Mouse (Mus musculus) cerebellum, postnatal 4 days (tissue): ENCODE results near the gene Impdh2.

ENCODE experiments used
- DNase-seq, 2 experiments: peaks; one replicate each; pipeline ENCODE4 v3.0.0; 2022; ENCODE audit warnings: low spot score in 2 of 2, mixed read lengths in 1 of 2

Impdh2 gene

DNA sequence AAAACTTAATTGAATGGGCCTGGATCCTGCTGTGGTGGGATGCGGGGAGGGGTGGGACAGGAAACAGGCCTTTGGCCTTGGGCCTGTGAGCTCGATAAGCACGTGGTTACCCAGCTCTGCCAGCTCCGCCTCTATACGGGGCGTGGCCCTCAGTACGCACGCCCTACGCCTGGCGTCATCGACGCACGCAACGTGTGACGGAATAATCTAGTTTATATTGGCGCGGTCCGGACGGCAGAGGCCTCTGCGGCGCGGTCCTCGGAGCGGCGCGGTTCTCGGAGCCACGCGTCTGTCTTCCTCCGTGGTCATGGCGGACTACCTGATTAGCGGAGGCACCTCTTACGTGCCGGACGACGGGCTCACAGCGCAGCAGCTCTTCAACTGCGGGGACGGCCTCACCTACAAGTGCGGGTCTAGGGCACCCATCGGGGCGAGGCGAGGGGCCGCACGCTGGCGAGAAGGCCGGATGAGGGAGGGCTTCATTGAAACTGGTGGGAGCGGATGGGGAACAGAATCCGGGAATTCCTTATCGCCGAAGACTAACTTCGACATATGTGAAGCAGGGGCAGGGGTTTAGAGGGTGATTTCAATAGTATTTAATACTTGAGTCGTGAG, at the start of gene Impdh2:
TSS of gene Impdh2 (plus strand) at position 60 of the 615 bp plus-strand sequence.
- DNase-seq = peak; percentile 81 to 93

DNA sequence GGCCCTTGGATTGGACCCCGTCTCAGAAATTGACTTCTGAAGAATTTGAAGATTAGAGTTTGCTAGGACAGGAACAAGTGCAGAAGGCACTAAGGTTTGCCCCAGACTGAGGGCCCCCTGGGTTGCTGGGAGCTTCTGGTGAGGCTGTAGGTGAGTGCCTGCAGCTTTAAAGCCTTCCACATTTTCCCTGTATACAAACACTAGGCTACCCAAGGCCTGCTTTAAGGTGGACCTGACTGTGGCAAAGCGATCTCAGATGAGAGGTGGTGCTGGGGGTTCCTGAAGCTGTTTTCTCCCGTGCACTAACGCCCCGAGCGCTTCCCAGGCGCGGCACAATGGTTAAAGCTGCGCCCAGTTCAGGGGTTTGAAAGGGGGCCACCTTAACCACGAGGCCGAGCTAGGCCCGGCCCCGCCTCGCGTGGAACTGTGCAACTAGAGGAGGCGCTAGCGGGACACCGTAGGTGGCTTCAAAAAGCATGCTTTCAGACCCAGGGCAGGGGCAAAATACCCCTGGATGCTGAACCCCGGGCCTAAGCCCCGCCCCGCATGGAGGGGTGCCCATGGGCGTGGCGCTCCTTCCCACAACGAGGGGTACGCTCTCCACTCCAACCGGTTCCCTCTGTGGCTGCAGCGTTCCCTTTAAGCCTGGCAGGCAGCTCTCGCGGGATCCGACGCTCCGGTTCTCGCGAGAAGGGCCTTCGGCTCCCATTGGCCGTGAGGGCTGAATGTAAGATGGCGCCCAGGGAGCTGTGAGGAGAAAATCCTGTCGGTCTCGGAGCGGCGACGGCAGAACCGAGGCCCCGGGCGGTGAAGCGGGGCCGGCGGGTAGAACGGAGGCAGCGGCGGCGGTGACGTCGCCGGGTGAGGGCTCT, 43.5 kb upstream of the Impdh2 start, which contains the start of gene Qrich1:
TSS of gene Qrich1 (plus strand) at position 427 of the 872 bp plus-strand sequence.
- peak; percentile 84 to 94 for DNase-seq

DNA sequence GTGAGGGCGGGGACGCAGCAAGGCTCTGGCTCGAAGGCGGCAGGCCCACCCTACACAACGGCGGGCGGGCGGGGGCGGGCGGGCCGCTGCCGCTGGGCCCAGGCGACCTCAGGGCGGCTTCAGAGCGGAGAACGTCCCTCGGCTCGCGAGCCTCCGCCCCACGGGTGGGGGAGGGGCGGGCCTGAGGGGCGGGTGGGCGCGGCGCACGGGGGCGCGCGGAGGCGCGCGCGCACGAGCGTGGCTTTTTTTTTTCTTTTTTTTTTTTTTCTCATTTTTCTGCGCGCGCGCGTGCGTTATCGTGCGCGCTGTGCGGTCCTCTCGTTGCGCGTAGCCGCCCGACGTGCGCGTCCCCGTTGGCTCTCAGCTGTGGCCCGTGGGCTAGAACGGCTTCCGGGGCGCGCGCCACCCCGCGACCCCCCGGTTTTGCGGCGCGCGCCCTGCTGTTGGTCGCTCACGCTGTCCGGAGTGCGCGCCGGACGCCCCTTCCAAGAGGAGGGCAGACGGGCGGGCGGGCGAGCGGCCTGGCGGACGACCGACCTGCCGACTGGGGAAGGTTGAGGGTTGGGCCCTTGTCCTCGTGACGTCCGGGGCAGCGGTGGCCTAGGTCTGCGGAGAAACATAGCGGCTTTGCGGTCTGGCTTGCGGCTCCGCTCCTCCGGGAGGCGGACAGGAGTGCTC, 42.7 kb upstream of the Impdh2 start:
- DNase-seq = peak; percentile 62 to 90

DNA sequence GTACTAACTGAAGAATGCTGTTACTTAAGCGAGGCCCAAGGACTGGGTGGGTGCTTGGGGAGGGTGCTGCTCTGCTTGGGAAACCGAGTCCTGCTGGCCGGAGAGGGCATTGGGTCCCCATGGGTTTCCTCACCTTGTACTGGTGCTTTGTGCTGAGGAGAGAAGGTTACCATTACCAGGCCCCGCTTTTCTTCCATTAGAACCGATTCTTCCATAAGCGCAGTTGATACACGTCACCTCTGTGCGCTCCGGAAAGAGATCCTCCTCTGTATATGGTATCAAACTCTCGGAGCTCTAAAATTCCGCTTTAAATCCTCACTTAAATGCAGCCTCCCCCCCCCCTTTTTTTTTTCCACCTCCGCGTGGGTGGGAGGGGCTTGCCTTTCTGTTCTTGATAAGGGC, 42.2 kb upstream of the Impdh2 start:
- no peak for DNase-seq

DNA sequence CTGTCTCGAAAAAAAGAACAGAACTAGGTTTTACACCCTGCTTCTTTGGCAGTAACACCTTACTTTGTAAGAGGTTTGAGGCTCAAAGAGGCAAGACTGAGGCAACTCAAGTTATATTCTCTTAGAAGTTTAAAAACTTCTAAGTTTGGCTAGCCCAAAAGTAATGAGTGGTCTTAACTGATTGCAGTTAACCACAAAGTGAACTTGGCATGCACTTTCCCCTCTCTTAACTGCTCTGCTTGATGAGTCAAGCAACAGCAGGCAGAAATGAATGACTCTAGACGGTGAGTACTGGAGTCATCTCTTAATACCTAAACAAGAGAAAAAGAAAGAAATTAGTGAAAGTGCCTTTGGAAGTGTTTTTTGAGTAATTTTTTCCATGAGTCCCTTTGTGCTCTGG, 38.5 kb upstream of the Impdh2 start:
- DNase-seq = no peak

DNA sequence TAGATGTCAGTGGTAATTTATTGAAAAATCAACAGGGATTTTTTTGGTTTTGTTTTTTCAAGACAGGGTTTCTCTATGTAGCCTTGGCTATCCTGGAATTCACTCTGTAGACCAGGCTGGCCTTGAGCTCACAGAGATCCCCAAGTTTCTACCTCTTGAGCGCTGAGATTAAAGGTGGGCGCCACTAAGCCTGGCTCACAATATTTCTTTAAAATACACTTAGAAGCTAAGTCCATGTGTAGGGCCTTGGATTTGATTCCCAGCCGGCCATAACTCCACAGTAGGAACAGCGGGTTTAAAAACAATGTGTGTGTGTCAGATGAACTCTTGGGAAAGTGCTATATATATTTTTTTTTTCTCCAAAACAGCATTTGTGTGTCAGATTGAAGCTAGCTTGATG, 36.7 kb upstream of the Impdh2 start:
- no peak for DNase-seq

DNA sequence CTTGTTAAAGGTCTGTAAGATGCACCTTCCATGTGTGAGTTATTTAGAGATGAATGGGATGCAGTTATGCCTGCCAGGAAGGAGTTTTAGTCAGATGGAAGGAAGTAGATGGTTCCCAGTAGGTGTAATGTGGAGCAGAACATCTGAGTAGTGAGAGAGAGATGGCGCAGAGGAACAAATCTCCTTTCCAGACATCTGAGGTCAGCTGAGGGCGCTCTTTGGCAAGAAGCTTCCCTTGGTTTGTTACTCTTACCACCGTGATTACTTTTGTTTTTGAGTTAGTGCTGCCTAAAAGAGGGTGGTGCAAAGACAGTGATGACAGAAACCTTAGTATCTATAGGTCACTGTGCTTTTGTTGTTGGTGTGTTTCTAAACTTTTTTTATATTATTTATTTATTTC, 34.7 kb upstream of the Impdh2 start:
- no peak for DNase-seq

DNA sequence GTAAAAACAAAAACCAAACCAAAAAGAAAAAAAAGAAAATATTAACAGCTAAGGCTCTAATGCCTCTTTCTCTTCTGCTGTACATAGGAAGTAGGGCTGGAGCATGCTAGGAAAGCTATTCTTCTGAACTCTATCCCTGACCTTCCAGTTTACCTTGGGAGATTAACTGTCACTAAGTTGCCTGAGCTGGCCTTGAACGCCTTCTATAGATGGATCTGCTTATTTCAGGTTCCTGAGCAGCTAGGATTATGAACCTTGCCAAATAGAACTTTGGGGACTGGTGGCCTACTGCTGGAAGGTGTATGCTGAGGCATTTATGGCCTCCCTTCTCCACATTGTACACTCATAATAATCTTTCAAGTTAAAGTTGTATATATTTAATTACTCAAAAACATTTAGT, 29.1 kb upstream of the Impdh2 start:
- no peak for DNase-seq

DNA sequence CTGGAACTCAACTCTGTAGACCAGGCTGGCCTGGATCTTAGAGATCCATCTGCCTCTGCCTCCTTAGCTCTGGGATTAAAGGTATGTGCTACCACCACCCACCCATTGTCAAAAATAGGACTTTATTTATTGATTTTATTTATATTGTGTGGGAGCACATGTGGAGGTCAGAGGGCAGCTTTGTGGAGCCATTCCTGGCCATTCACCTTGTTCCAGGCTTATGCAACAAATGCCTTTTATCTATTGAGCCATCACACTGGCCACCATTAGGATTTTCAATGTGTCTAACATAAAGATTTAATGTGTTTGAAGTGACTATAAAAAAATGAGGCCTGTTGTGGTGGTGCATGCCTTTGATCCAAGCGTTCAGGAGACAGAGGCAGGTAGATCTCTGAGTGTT, 28.6 kb upstream of the Impdh2 start:
- no peak for DNase-seq

DNA sequence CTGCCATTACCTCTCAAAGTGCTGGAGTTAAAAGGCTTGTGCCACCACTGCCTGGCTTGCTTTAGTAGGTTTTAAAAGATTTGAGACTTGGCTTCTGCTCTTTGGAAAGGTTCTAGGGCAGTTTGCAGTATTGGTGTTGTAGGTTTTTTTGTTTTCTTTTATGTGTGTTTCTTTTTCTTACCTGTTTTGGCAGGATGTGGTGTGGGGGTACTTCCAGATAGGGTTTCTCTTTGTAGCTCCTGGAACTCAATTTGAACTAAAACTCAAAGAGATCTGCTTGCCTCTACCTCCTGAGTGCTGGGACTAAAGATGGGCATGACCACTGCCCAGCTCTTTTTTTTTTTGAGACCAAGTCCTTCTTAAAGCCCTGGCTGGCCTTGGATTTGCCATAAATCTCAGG, 19.2 kb upstream of the Impdh2 start:
- no peak for DNase-seq

DNA sequence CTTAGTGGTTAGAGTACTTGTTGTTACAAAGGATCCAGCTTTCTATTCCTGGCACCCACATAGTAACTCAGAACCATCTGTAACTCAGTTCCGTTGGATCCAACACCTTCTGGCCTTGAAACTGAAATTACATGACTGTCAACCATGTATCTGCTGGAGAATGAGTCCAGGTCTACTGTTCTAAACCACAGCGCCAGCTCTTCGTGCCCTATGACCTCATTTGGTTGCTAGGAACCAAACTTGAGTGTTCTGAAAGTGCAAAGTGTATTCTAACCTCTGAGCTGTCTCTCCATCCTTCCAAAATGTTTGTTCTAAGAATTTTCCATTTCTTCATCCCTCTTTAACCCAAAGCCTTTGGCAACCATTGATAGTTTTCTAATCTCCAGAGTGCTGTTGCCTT, 14.1 kb upstream of the Impdh2 start:
- DNase-seq = no peak

DNA sequence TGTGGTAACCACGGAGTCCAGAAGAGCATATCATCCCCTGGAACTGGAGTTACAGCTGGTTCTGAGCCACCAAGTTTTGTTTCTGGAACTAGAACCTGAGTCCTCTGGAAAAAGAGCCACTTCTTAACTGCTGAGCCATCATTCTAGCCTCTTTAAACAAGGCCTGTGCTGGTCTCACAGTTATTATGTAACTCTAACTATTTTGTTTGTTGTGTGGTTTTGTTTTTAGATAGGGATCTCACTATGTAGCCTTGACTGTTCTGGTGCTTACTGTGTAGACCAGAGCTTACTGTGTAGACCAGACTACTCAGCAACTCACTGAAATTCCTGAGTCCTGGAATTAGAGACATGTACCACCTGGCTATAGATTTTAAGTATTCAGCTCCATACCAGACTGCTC, 13.2 kb upstream of the Impdh2 start:
- DNase-seq = no peak

DNA sequence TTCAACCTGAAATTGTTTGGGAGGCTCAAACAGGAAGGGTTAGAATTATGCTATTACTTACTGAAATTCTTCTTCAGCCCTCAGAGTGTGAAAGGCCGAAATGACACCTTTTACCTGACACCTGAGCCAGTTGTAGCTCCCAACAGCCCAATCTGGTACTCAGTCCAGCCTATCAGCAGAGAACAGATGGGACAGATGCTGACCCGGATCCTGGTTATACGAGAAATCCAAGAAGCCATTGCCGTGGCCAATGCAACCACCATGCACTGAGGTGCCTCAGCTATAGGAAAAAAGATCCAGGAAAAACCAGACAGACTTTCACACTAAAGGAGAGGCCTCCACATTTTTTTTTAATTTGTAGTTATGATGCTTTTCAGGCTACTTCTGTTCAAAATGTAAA, 917 bp upstream of the Impdh2 start:
- DNase-seq = no peak

DNA sequence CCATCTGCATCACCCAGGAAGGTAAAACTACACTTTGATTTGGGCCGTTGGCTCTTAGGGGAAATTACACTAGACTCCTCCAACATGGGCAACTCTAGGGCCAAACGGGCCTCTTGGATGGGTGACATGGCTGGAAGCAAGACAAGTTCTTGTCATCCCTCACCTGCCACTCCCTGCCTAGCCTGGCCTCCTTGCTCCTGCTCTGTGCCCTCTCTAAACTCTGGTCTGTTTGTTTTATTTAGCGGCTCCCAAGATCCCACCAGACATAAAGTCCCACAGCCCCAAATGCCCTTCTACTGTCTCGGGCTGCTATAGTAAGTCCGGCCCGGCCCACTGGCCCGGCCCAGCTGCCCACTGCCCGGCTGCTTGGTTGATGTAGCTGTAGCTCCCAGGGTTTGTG, 3.6 kb downstream of the Impdh2 start:
- no peak for DNase-seq

DNA sequence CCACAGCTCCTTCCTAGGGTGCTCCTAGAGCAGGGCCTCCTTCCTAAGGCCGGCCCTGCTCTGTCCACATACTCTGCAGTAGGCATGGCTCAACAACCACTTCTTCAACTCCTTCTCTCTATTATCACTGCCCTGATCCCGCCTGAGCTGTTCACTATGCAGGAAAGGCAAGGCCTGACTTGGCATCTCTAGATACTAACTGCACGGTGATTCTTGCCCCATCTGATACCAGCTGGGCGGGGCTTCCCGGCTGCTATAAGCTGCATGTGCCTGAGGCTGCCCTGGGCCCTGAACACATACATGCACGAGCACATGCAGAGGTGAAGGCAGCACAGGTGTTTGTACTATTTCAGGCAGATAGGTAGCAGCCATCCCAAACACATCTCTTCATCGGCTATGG, 4.0 kb downstream of the Impdh2 start:
- DNase-seq = no peak

DNA sequence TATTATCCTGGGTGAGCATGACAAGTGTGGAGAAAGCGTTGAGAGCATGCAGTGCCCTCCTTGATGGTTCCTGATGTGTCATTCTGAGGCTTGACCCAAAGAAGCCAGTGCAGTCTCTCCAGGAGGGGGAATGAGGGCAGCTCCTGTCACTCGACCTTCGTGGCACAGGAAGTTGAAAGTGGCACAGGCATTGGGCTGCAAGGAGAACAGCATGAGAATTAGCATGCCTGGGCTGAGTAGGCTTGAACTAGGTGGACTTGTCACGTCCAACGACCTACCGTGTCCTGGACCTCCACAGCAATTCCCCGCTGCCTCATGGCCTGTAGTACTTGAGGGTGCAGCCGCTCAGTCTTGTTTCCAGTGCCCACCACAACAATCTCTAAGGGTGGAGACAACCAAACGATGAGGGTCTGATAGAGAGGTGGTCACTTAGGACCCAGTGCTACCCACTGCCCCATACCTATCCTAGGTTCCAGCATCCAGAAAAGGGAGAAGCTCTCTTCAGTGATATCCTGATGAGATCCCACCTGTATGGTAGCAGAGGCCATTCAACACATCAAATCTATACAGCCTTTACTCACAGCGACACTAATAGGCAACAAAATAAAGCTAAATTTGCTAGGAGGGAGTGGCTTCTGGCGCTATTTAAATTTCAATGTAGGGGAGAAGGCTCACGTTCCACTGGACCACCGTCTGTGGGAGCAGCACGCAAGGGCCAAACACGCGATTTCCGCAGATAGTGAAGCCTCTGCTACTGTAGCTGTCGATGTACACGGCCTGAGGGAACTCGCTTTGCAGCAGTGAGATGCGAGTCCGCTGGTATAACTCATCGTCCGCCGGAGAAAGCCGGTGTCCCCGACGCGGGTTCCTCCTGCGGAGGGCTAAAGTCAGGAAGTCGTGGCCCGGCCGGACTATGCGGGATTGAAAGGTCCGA, 6.1 kb downstream of the Impdh2 start:
- DNase-seq = no peak

DNA sequence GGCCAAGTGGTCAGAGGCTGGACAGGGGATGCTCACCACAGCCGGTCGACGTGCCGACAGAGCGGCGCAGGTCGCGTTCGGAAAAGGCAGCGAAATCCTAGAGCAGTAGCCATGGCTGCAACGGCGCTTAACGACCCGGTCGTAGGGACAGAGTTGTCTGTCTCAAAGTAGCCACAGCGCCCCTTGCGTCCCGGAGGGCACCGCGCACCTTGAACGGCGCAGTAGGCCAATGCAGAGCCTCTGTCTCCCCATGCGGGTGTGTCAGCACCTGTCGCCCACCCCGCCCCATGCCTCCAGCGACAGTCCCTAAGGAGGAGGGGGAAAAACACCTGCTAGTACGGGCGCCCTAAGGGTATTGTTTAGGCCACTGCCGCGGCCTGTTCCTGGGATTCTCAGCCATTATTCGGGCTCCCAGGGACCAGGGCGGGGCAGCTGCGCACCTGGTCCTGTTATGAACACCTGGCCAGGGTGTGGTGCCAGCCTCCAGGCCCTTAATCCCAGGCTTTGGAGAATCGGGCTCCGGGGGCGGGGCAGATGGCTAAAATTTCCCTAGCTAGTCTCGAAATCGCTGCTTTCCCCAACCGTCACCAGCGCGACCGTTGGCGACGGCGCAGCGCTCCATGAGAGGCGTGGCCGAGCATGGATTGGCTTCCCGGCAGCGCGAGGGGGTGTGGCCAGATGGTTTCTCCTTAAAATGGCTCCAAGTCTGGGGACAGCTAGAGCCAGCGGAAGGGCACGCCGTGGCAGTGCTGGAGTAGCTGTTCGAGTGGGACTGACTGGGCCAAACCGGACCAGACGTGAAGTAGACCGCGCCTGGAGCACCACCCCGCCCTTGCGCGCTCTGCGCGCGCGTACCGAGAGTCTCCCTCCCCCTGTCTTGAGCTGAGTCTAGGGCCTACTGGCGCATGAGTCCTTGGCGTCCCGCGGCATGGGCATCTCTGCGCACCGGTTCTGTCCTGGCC, 7.0 kb downstream of the Impdh2 start, which contains the start of gene Ndufaf3:
TSS of gene Ndufaf3 (minus strand) at position 620 of the 962 bp plus-strand sequence.
- peak; percentile 89 to 96 for DNase-seq

DNA sequence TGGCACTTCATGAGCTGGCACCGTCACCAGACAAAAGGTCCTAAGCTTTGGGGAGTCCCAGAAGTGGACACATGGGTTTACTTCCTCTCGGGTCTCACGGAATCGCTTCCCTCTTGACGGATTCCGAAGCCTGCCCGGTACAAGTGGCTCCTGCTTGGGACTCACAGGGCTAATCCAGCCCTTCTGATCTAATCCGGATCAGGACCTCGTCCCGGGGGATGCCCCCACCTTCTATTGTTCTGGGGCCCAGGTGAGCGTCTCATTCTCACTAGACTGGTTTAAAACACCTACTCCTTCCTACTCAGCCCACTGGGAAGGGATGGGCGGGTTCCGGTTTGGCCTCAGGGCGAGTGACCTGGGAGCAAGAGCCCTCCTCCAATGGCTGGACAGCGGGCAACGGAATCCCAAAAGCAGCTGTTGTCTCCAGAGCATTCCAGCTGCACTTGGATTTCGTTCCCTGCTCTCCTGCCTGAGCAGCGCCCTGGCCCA, 7.9 kb downstream of the Impdh2 start:
- DNase-seq = peak in 1 of 2 experiments; percentile 19

DNA sequence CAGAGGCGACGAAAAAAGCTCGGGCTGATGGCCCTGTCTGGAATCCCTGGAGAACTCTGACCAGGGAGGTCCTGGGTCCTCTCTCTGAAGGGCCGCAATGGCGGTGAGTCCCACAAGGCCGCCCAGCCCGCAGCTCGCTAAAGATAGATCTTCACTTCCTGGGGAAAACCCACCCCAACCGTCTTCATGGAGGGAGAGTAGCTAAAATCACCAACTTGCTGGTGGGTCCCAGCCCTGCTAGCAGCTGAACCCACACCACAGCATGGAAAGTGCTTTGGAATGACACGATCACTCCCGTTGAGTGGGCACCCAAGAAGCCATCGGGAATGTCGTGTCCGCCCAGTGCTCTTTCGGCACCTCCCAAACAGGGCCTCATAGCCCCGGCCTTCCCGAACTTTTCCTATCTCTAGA, 8.4 kb downstream of the Impdh2 start:
- DNase-seq = no peak
